Mouse (Mus musculus): ENCODE results near the gene Rps19. TPM values are rescaled to one million over a fixed set of nuclear protein-coding genes. Genes with fewer than 3 reads are reported as not detected.

Gene Rps19
- total and polyA plus RNA-seq, 3 experiments, result 1,739 to 4,140 (median 2,094) TPM

- H3K4me2 ChIP-seq (ENCODE audit: insufficient read depth, low read depth, poor library complexity, severe bottlenecking), result no peak overlapping the region
- no peaks in the 10 kb centered on the region for H3K27me3 ChIP-seq (replicated peaks)
- H3K4me1 ChIP-seq (ENCODE audit: control insufficient read depth in 1 of 2, insufficient read depth in 2 of 2), result peaks cover 26 to 56% of the 10 kb centered on the region in 2 experiments
- no peak overlapping the region for H3K27ac ChIP-seq (ENCODE audit: insufficient read depth, low read depth)
- in situ Hi-C loops (cut with MboI; ENCODE audit: low pct_ligation_motif_present, low pct_unique_long_range_greater_than_20kb, low sequenced_read_pairs) (no loop called here), dilution Hi-C loops (cut with MboI; ENCODE audit: extremely low pct_ligation_motif_present, extremely low pct_unique_long_range_greater_than_20kb, low sequenced_read_pairs) (no loop called here)
- DNase-seq (ENCODE audit: extremely low read depth), result no peak
- H3K9me3 ChIP-seq (replicated peaks; ENCODE audit: low read length), result no peaks in the 10 kb centered on the region
- no peak overlapping the region for H3K4me3 ChIP-seq (replicated peaks in 1 of 3; ENCODE audit: low read depth in 2 of 3, low read length in 2 of 3, poor library complexity in 1 of 3)
- no peaks in the 10 kb centered on the region for H3K79me2 ChIP-seq (replicated peaks; ENCODE audit: control insufficient read depth, extremely low read depth, insufficient read depth, poor library complexity, severe bottlenecking)
- H3K36me3 ChIP-seq (replicated peaks in 1 of 2; ENCODE audit: control insufficient read depth in 1 of 2, insufficient read depth in 1 of 2, low read length in 1 of 2), result no peaks in the 10 kb centered on the region
- H3K9ac ChIP-seq (ENCODE audit: insufficient read depth, low read depth), result no peak overlapping the region
- TF ChIP-seq ZC3H11A (IDR thresholded peaks at IDR 0.05; ENCODE audit: low read depth, low read length) (no peak), POLR2A (IDR thresholded peaks at IDR 0.05; ENCODE audit: low read depth, low read length) (no peak), TCF12 (IDR thresholded peaks at IDR 0.05; ENCODE audit: low read depth, low read length) (no peak), USF1 (IDR thresholded peaks at IDR 0.05; ENCODE audit: low read depth, low read length) (no peak), ZMIZ1 (IDR thresholded peaks at IDR 0.05; ENCODE audit: low read depth, low read length) (no peak), ELF1 (IDR thresholded peaks at IDR 0.05; ENCODE audit: low read depth, low read length) (no peak), HCFC1 (IDR thresholded peaks at IDR 0.05; ENCODE audit: low read depth, low read length) (no peak), SMC3 (IDR thresholded peaks at IDR 0.05; ENCODE audit: low read depth, low read length) (no peak), ZNF384 (IDR thresholded peaks at IDR 0.05; ENCODE audit: low read depth, low read length) (no peak), MXI1 (IDR thresholded peaks at IDR 0.05; ENCODE audit: low read depth, low read length) (no peak), JUN (IDR thresholded peaks at IDR 0.05; ENCODE audit: insufficient read depth, low read depth, low read length) (no peak), PAX5 (IDR thresholded peaks at IDR 0.05; ENCODE audit: low read length) (no peak), CHD2 (IDR thresholded peaks at IDR 0.05; ENCODE audit: low read length) (no peak), JUND (conservative IDR thresholded peaks at IDR 0.05; ENCODE audit: low read depth, low read length) (no peak)
Observed at GRCm38 (mm10) chr7:24841009-24841408, 43.2 kb upstream of the Rps19 start.

- no peaks in the 10 kb centered on the region for H3K36me3 ChIP-seq (replicated peaks in 1 of 2; ENCODE audit: control insufficient read depth in 1 of 2, insufficient read depth in 1 of 2, low read length in 1 of 2)
- no peaks in the 10 kb centered on the region for H3K79me2 ChIP-seq (replicated peaks; ENCODE audit: control insufficient read depth, extremely low read depth, insufficient read depth, poor library complexity, severe bottlenecking)
- dilution Hi-C loops (cut with MboI; ENCODE audit: extremely low pct_ligation_motif_present, extremely low pct_unique_long_range_greater_than_20kb, low sequenced_read_pairs) (no loop called here), in situ Hi-C loops (cut with MboI; ENCODE audit: low pct_ligation_motif_present, low pct_unique_long_range_greater_than_20kb, low sequenced_read_pairs) (no loop called here)
- H3K4me3 ChIP-seq (replicated peaks in 1 of 3; ENCODE audit: low read depth in 2 of 3, low read length in 2 of 3, poor library complexity in 1 of 3), result no peak overlapping the region
- no peaks in the 10 kb centered on the region for H3K9me3 ChIP-seq (replicated peaks; ENCODE audit: low read length)
- H3K27me3 ChIP-seq (replicated peaks), result no peaks in the 10 kb centered on the region
- H3K27ac ChIP-seq (ENCODE audit: insufficient read depth, low read depth), result no peak overlapping the region
- no peak overlapping the region for H3K9ac ChIP-seq (ENCODE audit: insufficient read depth, low read depth)
- DNase-seq (ENCODE audit: extremely low read depth), result no peak
- peaks cover 22 to 66% of the 10 kb centered on the region in 2 experiments for H3K4me1 ChIP-seq (ENCODE audit: control insufficient read depth in 1 of 2, insufficient read depth in 2 of 2)
- no peak overlapping the region for H3K4me2 ChIP-seq (ENCODE audit: insufficient read depth, low read depth, poor library complexity, severe bottlenecking)
- TF ChIP-seq SIN3A (IDR thresholded peaks at IDR 0.05; ENCODE audit: low read length), result no peak
- no peak for TF ChIP-seq TCF12 (IDR thresholded peaks at IDR 0.05; ENCODE audit: low read depth, low read length)
- no peak for TF ChIP-seq ZC3H11A (IDR thresholded peaks at IDR 0.05; ENCODE audit: low read depth, low read length)
- peak; percentile 54 for TF ChIP-seq SMC3 (IDR thresholded peaks at IDR 0.05; ENCODE audit: low read depth, low read length)
- TF ChIP-seq ZMIZ1 (IDR thresholded peaks at IDR 0.05; ENCODE audit: low read depth, low read length), result no peak
- TF ChIP-seq NRF1 (IDR thresholded peaks at IDR 0.05; ENCODE audit: low read depth, low read length), result no peak
- no peak for TF ChIP-seq TBP (conservative IDR thresholded peaks at IDR 0.05; ENCODE audit: low read depth, low read length)
- no peak for TF ChIP-seq IRF4 (IDR thresholded peaks at IDR 0.05; ENCODE audit: low read depth, low read length)
- TF ChIP-seq MEF2A (IDR thresholded peaks at IDR 0.05; ENCODE audit: borderline replicate concordance, low read depth, low read length), result no peak
- peak in 1 of 2 experiments; percentile 65; a peak in 2 of 4 replicates for TF ChIP-seq CTCF (conservative IDR thresholded peaks at IDR 0.05 in 1 of 2, IDR thresholded peaks at IDR 0.05 in 1 of 2; ENCODE audit: low read depth in 2 of 2, low read length in 2 of 2)
- no peak for TF ChIP-seq MYC (IDR thresholded peaks at IDR 0.05; ENCODE audit: low read depth, low read length)
- TF ChIP-seq UBTF (IDR thresholded peaks at IDR 0.05; ENCODE audit: low read depth, low read length), result no peak
- TF ChIP-seq MXI1 (IDR thresholded peaks at IDR 0.05; ENCODE audit: low read depth, low read length), result no peak
- no peak for TF ChIP-seq POLR2AphosphoS2 (IDR thresholded peaks at IDR 0.05; ENCODE audit: low read depth, low read length)
- TF ChIP-seq RCOR1 (conservative IDR thresholded peaks at IDR 0.05; ENCODE audit: low read depth, low read length), result no peak
- TF ChIP-seq ZNF384 (IDR thresholded peaks at IDR 0.05; ENCODE audit: low read depth, low read length), result no peak
- TF ChIP-seq JUN (IDR thresholded peaks at IDR 0.05; ENCODE audit: insufficient read depth, low read depth, low read length), result no peak
- TF ChIP-seq USF1 (IDR thresholded peaks at IDR 0.05; ENCODE audit: low read depth, low read length), result no peak
- TF ChIP-seq GABPA (IDR thresholded peaks at IDR 0.05; ENCODE audit: insufficient replicate concordance, low read depth, low read length), result no peak
- no peak for TF ChIP-seq ZKSCAN1 (IDR thresholded peaks at IDR 0.05; ENCODE audit: borderline replicate concordance, low read depth, low read length)
- TF ChIP-seq JUND (conservative IDR thresholded peaks at IDR 0.05; ENCODE audit: low read depth, low read length), result no peak
- peak; percentile 47; the same call in 1 of the 2 replicates for TF ChIP-seq CHD2 (IDR thresholded peaks at IDR 0.05; ENCODE audit: low read length)
- no peak for TF ChIP-seq BHLHE40 (IDR thresholded peaks at IDR 0.05; ENCODE audit: low read depth, low read length)
- TF ChIP-seq MAZ (IDR thresholded peaks at IDR 0.05; ENCODE audit: low read depth, low read length), result 0 out of 2 replicates have a peak, but pooled peaks have one; percentile 33
- no peak for TF ChIP-seq EP300 (IDR thresholded peaks at IDR 0.05; ENCODE audit: low read length)
- no peak for TF ChIP-seq ETS1 (conservative IDR thresholded peaks at IDR 0.05; ENCODE audit: low read depth, low read length)
- TF ChIP-seq E2F4 (IDR thresholded peaks at IDR 0.05; ENCODE audit: insufficient replicate concordance, low read depth, low read length), result no peak
- TF ChIP-seq NELFE (IDR thresholded peaks at IDR 0.05; ENCODE audit: low read depth, low read length), result no peak
Observed at GRCm38 (mm10) chr7:24844144-24844543, 40.0 kb upstream of the Rps19 start.
